Mouse (Mus musculus) liver, postnatal 0 days (tissue): ENCODE results near the gene Asprv1. TPM values are rescaled to one million over a fixed set of nuclear protein-coding genes. Genes with fewer than 3 reads are reported as not detected.
A peak's percentile ranks its signal among the peaks of the same experiment; 100 is the strongest.

Experiments used
- ATAC-seq: fragments of 200-750 bp; cut with Nextera tagmentation; 2 replicates; pipeline ENCODE4 v1.8.0; 2017; ENCODE audit warnings: mild to moderate bottlenecking, moderate library complexity
- DNase-seq: peaks from one replicate; pipeline ENCODE4 v3.0.0-alpha.2; 2016
- H3K27ac ChIP-seq: fragments of 300-500 bp; sonication (generic); 2 replicates; pipeline ENCODE4 v1.5.1; 2014; ENCODE audit warnings: antibody characterized with exemption, moderate library complexity, mild to moderate bottlenecking, low read depth
- H3K27me3 ChIP-seq: fragments of 300-500 bp; sonication (generic); 2 replicates; pipeline ENCODE4 v1.6.1; 2014; ENCODE audit warnings: low read length, control low read depth, mixed read lengths; ENCODE audit not compliant: insufficient read depth
- H3K36me3 ChIP-seq: fragments of 300-500 bp; sonication (generic); replicated peaks from 2 replicates; pipeline ENCODE4 v1.6.1; 2014; ENCODE audit warnings: mild to moderate bottlenecking, control low read depth, low read length, moderate library complexity, mixed read lengths; ENCODE audit not compliant: insufficient read depth
- H3K4me1 ChIP-seq: fragments of 300-500 bp; sonication (generic); 2 replicates; pipeline ENCODE4 v1.6.1; 2014; ENCODE audit warnings: antibody characterized with exemption, mild to moderate bottlenecking, control low read depth; ENCODE audit not compliant: insufficient read depth
- H3K4me2 ChIP-seq: fragments of 300-500 bp; sonication (generic); 2 replicates; pipeline ENCODE4 v1.6.1; 2014; ENCODE audit warnings: low read depth, mild to moderate bottlenecking, low read length, moderate library complexity, mixed read lengths
- H3K4me3 ChIP-seq: fragments of 300-500 bp; sonication (generic); 2 replicates; pipeline ENCODE4 v1.5.1; 2014; ENCODE audit warnings: low read depth, low read length
- H3K9ac ChIP-seq: fragments of 300-500 bp; sonication (generic); replicated peaks from 2 replicates; pipeline ENCODE4 v1.6.1; 2014; ENCODE audit warnings: mild to moderate bottlenecking, moderate library complexity
- H3K9me3 ChIP-seq: fragments of 300-500 bp; sonication (generic); 2 replicates; pipeline ENCODE4 v1.6.1; 2016; ENCODE audit warnings: mild to moderate bottlenecking, control low read depth, low read length, mixed read lengths
- CTCF ChIP-seq: sonication (generic); IDR thresholded peaks from 2 replicates; pipeline ENCODE4 v1.5.1; 2016; ENCODE audit warnings: antibody characterized with exemption, low read depth
- EP300 ChIP-seq: IDR thresholded peaks from 2 replicates; pipeline ENCODE4 v1.6.1; 2016; ENCODE audit warnings: antibody characterized with exemption, low read depth, mild to moderate bottlenecking
- WGBS: fragments of 180-500 bp; shearing (Covaris S2); extraction: QIAGEN DNeasy Blood & Tissue Kit; methylation state at CpG from one replicate; pipeline ENCODE4 v1.1.7; 2014; ENCODE audit not compliant: insufficient replicate concordance; 5-methylcytosine and 5-hydroxymethylcytosine counted together
- polyA plus RNA-seq: library from polyadenylated mRNA; unstranded; fragments of >200 nt; fragmentation: Nextera tagmentation; extraction: Ambion mirVana; gene quantifications from 2 replicates; pipeline ENCODE4 v1.2.1, GENCODE M21; 2015

Asprv1 gene
- polyA plus RNA-seq, 1 experiment from 2014 or later, result 8.6 TPM

DNA sequence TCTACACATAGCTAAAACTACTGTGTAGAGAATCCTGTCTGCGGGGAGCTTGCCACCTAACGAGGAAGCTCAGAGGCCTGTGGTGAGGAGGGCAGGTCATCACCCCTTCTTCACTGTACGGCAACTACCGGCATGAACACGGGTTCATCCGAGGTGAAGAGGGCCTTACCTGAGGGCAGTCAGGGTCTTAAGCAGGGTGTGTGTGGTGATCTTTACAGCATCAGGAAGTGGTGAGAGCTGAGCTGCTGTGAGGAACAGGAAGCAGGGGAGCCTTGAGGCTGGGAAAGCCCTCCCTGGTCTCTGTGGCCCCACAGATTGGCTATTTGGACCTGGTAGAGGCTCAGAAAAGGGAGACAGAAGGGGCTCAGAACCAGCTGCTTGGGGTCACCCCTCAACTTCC lies 20.5 kb upstream of the Asprv1 start:
- 55% methylated on average over 6 of the region's 6 CpGs for WGBS
- peak overlapping the region; percentile 82 for H3K27ac ChIP-seq
- H3K4me3 ChIP-seq, result no peak overlapping the region
- no peaks in the 10 kb centered on the region for H3K9me3 ChIP-seq
- H3K36me3 ChIP-seq, result no peaks in the 10 kb centered on the region
- no peak overlapping the region for H3K9ac ChIP-seq
- DNase-seq, result no peak
- TF ChIP-seq EP300 (no peak), CTCF (no peak)
- peaks cover 22% of the 10 kb centered on the region for H3K4me1 ChIP-seq
- H3K4me2 ChIP-seq, result no peak overlapping the region
- H3K27me3 ChIP-seq, result no peaks in the 10 kb centered on the region
- ATAC-seq, result 0 out of 2 replicates have a peak, but pooled peaks have one; percentile 8

DNA sequence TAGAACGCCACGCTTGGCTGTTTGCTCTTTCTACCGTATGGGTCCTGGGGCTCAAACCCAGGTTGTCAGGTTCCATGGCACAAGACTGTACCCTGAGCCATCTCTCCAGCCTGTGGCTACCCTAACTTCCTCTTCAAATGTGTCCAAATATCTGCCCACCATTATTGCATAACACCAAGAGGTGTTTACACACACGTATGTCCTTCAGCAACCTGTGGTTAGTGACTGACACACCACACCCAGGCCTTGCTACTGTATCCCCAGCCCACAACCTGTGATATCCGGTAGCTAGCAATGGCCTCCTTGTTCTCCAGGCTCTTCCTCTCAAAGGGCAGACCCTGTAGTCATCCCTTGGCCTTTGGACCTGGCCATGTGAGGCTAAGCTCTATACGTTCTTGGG lies 18.7 kb upstream of the Asprv1 start:
- WGBS, result 54% methylated on average over 6 of the region's 6 CpGs
- TF ChIP-seq EP300 (peak; percentile 71), CTCF (no peak)
- peaks cover 22% of the 10 kb centered on the region for H3K4me1 ChIP-seq
- H3K9me3 ChIP-seq, result no peaks in the 10 kb centered on the region
- no peaks in the 10 kb centered on the region for H3K27me3 ChIP-seq
- ATAC-seq (peak; percentile 56), DNase-seq (no peak)
- H3K4me2 ChIP-seq, result no peak overlapping the region
- H3K27ac ChIP-seq, result peak overlapping the region; percentile 82
- H3K9ac ChIP-seq, result no peak overlapping the region
- no peak overlapping the region for H3K4me3 ChIP-seq
- H3K36me3 ChIP-seq, result no peaks in the 10 kb centered on the region

DNA sequence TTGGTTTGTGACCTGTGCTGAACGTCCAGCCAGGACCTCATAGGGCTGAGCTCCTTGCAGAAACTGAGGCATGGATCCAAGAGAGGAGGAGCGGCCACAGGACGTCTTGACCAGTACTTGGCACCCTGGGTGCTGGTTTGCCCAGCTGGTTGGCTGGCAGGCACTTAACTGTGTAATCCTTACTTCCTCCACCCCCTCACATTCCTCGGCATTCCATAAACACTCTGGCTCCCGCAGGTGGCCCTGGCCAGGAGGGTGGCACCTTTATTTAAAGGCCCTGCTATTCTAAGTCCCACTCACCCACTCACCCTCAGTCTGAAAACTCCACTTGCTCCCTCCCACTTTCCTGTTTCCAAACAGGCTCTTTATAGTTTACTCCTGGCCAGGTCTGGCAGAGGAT lies 17.2 kb upstream of the Asprv1 start:
- Histone ChIP-seq H3K27ac (no peak overlapping the region; the same call in 1 of the 2 replicates), H3K9ac (no peak overlapping the region), H3K27me3 (no peaks in the 10 kb centered on the region), H3K4me2 (no peak overlapping the region), H3K4me1 (peaks cover 22% of the 10 kb centered on the region), H3K9me3 (no peaks in the 10 kb centered on the region), H3K36me3 (no peaks in the 10 kb centered on the region), H3K4me3 (no peak overlapping the region)
- DNase-seq (no peak), ATAC-seq (no peak)
- TF ChIP-seq CTCF (no peak), EP300 (no peak)
- WGBS, result 52% methylated on average over 5 of the region's 5 CpGs

DNA sequence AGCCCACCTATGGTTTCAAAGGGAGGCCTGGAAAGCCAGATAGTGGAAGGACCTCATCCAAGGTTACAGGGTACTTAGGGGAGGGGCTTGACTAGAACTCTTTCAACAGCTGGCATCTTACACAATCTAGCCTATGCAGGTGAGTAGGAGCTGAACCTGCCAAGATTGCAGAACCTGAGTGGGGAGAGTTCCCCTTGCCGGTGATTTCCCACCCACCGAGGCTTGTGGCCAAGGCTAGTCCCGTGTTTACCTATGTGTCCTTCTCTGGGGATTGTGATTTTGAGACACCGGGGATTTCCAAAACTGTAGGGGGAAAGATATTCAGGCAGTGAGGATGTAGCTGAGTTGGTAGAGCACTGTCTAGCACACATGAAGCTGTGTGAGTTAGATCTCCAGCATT lies 12.7 kb upstream of the Asprv1 start:
- H3K4me3 ChIP-seq, result no peak overlapping the region
- H3K4me1 ChIP-seq, result peaks cover 8% of the 10 kb centered on the region
- no peak overlapping the region for H3K9ac ChIP-seq
- no peaks in the 10 kb centered on the region for H3K9me3 ChIP-seq
- H3K27me3 ChIP-seq, result no peaks in the 10 kb centered on the region
- 66% methylated on average over 4 of the region's 4 CpGs for WGBS
- DNase-seq (no peak), ATAC-seq (peak; percentile 29; the same call in 1 of the 2 replicates)
- H3K27ac ChIP-seq, result peak overlapping the region; percentile 44; the same call in 1 of the 2 replicates
- H3K36me3 ChIP-seq, result no peaks in the 10 kb centered on the region
- no peak overlapping the region for H3K4me2 ChIP-seq
- TF ChIP-seq EP300, result no peak
- TF ChIP-seq CTCF, result no peak

DNA sequence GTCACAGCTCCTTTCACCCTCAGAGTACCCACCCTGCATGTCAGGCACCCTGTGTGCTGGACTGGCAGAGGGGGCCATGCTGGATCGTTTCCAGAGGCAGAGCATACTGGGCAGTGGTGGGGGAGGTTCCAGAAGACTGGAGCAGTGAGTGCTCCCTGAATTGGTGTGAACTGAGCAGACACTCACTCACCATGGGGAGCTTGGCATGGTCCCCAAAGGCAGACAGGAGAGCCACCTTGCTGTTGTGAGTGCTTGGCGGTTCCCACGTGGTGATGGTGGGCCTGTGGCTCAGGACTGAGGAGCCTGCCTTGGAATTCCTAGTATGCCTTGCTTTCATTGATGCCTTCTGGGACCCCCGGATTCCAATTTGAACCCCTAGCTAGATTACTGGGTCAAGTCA lies 4.8 kb upstream of the Asprv1 start:
- TF ChIP-seq EP300, result no peak
- no peak for TF ChIP-seq CTCF
- DNase-seq (no peak), ATAC-seq (no peak)
- Histone ChIP-seq H3K4me3 (no peak overlapping the region), H3K4me2 (no peak overlapping the region), H3K9ac (no peak overlapping the region), H3K9me3 (no peaks in the 10 kb centered on the region), H3K27ac (no peak overlapping the region), H3K27me3 (no peaks in the 10 kb centered on the region), H3K4me1 (no peaks in the 10 kb centered on the region), H3K36me3 (no peaks in the 10 kb centered on the region)
- 81% methylated on average over 4 of the region's 4 CpGs for WGBS

DNA sequence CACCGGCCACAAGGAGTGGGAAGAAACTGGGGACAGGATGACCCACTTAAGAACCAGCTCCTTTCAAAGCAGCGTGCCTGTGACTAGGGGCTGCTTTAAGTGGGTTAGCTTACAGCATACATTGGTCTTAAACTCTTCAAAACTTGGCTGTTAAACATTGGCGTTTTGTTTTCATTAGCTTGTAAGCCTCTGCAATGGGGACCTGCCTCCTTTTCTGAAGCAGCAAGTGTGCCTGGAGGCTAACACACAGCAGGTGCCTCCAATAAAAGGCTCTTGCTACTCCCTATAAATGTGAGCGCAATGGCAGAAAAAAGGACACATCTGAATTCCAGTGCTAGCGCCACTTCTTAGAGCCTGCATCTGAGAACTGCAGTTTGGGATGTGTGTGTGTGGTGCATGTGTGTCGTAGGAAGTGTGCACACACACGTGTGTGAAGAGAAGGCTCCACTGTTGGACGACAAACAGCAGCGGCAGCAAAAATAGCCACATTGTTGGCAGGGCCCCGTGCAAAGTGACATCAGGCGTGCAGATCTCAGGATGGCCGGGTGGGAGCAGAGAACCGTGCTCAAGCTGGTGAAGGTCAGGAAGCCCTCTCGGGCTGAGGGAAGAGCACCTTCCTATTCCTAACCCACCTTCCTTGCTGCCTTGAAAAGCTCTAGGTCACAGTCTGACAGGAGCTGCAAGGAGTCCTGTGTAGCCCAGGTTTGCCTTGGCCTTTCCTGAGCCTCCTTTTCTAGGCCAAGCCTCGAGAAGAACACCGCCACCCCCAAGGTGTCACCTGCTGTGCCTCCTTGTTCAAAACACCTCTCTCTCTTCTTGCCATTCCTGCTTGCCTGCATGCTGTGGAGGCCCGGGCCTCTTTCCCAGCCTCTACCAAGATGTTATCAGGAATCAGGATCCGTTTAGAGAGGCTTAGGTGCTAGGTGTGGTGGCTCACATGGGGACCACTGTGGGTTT lies 3.6 kb upstream of the Asprv1 start:
- Histone ChIP-seq H3K9me3 (no peaks in the 10 kb centered on the region), H3K4me1 (no peaks in the 10 kb centered on the region), H3K4me2 (no peak overlapping the region), H3K9ac (no peak overlapping the region), H3K4me3 (no peak overlapping the region), H3K36me3 (no peaks in the 10 kb centered on the region), H3K27me3 (no peaks in the 10 kb centered on the region), H3K27ac (no peak overlapping the region)
- DNase-seq (no peak), ATAC-seq (no peak)
- 67% methylated on average over 18 of the region's 18 CpGs for WGBS
- TF ChIP-seq CTCF, result no peak
